Mouse (Mus musculus) limb, embryonic 14.5 days (tissue): ENCODE measurements at regions not wholly inside any gene's neighbourhood (a gene's known extent, or its start where the extent isn't known, plus 50 kb on each side); places are given as distances from the start of the nearest gene placed in this dataset.

Experiments used
- ATAC-seq: fragments of 200-750 bp; cut with Nextera tagmentation; 2 replicates; pipeline ENCODE4 v1.8.0; 2017; ENCODE audit warnings: low read depth, moderate number of reproducible peaks, moderate TSS enrichment; ENCODE audit not compliant: low FRiP score
- DNase-seq: peaks from one replicate; pipeline ENCODE4 v3.0.0-alpha.2; 2015; ENCODE audit warnings: low spot score
- H3K27ac ChIP-seq: fragments of 300-500 bp; sonication (generic); replicated peaks from 2 replicates; pipeline ENCODE4 v1.5.1; 2014; ENCODE audit warnings: low read depth, mild to moderate bottlenecking, low read length, moderate library complexity, mixed read lengths
- H3K27me3 ChIP-seq: fragments of 300-500 bp; sonication (generic); 2 replicates; pipeline ENCODE4 v1.6.1; 2014; ENCODE audit warnings: low read length, mixed read lengths; ENCODE audit not compliant: control insufficient read depth, insufficient read depth
- H3K36me3 ChIP-seq: fragments of 300-500 bp; sonication (generic); 2 replicates; pipeline ENCODE4 v1.6.1; 2014; ENCODE audit warnings: mild to moderate bottlenecking, low read length, moderate library complexity, mixed read lengths; ENCODE audit not compliant: control insufficient read depth, insufficient read depth
- H3K4me1 ChIP-seq: fragments of 300-500 bp; sonication (generic); 2 replicates; pipeline ENCODE4 v1.6.1; 2014; ENCODE audit warnings: antibody characterized with exemption, low read length, mixed read lengths; ENCODE audit not compliant: control insufficient read depth, insufficient read depth
- H3K4me2 ChIP-seq: fragments of 300-500 bp; sonication (generic); replicated peaks from 2 replicates; pipeline ENCODE4 v1.6.1; 2014; ENCODE audit warnings: low read depth, mild to moderate bottlenecking, low read length, moderate library complexity; ENCODE audit not compliant: severe bottlenecking
- H3K4me3 ChIP-seq: fragments of 300-500 bp; sonication (generic); replicated peaks from 2 replicates; pipeline ENCODE4 v1.5.1; 2014; ENCODE audit warnings: low read length
- H3K9ac ChIP-seq: fragments of 300-500 bp; sonication (generic); 2 replicates; pipeline ENCODE4 v1.6.1; 2014; ENCODE audit warnings: mild to moderate bottlenecking, low read depth, low read length, moderate library complexity; ENCODE audit not compliant: severe bottlenecking
- H3K9me3 ChIP-seq: fragments of 300-500 bp; sonication (generic); 2 replicates; pipeline ENCODE4 v1.6.1; 2016; ENCODE audit warnings: low read length; ENCODE audit not compliant: control insufficient read depth
- POLR2A ChIP-seq: fragments of 200-500 bp; IDR thresholded peaks from 2 replicates; pipeline ENCODE4 v1.8.0; 2012; ENCODE audit warnings: inconsistent platforms, mild to moderate bottlenecking, moderate library complexity, borderline replicate concordance; ENCODE audit not compliant: insufficient read depth, insufficient read length; ENCODE audit errors: extremely low read depth
- WGBS: fragments of 180-500 bp; shearing (Covaris S2); extraction: QIAGEN DNeasy Blood & Tissue Kit; methylation state at CpG from one replicate; pipeline ENCODE4 v1.1.7; 2014; 5-methylcytosine and 5-hydroxymethylcytosine counted together

DNA sequence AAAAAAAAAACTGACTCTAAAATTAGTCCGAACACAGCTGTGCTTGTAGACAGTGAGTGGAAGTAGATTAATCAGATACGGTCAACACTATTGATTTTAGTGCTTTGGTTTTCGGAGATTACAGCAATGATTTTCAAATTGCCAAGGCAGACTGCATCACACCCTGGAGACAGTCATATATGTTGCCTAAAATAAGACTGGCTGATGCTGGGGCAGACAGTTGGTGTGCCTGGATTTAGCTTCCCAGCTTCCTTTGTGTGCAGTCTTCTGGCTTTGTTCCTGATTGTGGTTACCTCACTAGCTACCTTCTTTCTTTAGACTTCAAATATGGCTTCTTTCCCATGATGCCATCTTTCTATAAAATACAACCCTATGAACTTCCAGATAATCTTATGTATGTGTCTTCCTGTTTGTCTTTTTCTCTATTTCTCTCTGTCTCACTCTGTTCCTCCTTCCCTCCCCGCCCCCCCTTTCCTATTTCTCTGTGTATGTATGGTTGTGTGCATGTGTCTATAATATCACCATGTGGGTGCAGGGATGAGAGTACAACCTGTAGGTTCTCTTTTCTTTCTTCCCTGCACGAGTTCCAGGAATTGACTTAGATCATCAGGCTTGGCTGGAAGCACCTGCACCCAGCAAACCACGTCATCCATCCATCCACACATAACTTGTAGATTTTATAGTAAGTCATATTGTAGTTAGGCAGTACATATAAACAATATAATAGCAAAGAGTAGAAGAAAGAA is 199.7 kb upstream of the Gm9008 start:
- Histone ChIP-seq H3K27me3 (no peaks in the 10 kb centered on the region), H3K27ac (no peak overlapping the region), H3K9ac (no peak overlapping the region), H3K4me1 (no peaks in the 10 kb centered on the region), H3K4me2 (no peak overlapping the region), H3K36me3 (no peaks in the 10 kb centered on the region), H3K4me3 (no peak overlapping the region), H3K9me3 (no peaks in the 10 kb centered on the region)
- no peak for ATAC-seq
- 83% methylated on average over 6 of the region's 6 CpGs for WGBS
- no peak for DNase-seq
- no peak for TF ChIP-seq POLR2A

- H3K36me3 ChIP-seq: no peaks in the 10 kb centered on the region
- ATAC-seq (no peak), DNase-seq (peak; percentile 12)
- no peaks in the 10 kb centered on the region for H3K9me3 ChIP-seq
- 22% methylated on average over 2 of the region's 2 CpGs for WGBS
- H3K4me3 ChIP-seq: no peak overlapping the region
- no peak for TF ChIP-seq POLR2A
- no peaks in the 10 kb centered on the region for H3K27me3 ChIP-seq
- no peak overlapping the region for H3K27ac ChIP-seq
- H3K9ac ChIP-seq: no peak overlapping the region
- peaks cover 9% of the 10 kb centered on the region; the same call in 1 of the 2 replicates for H3K4me1 ChIP-seq
- H3K4me2 ChIP-seq: no peak overlapping the region
These were observed 191.2 kb upstream of the Gm9008 start for GRCm38 (mm10) chr6:76688831-76689230.

DNA sequence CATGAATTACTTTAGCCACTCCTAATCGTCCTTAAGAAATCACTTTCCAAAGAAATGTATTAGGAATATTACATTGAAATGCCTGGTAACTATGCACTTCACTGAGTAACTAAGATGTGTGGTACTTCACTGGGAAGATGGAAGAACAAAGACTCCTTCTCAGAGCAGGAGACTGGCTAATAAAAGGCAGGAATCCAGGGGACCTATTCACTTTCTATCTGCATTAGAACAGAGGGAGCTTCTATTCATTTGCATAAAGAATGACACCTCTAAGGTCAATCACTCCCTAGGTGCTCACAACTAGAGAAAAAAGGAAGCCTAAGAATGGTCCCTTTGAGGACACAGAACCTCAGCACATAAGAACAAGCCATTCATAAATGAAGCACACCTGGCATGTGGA is 142.0 kb upstream of the Gm9008 start:
- Histone ChIP-seq H3K4me1 (no peaks in the 10 kb centered on the region), H3K9ac (no peak overlapping the region), H3K27me3 (no peaks in the 10 kb centered on the region), H3K36me3 (no peaks in the 10 kb centered on the region), H3K4me2 (no peak overlapping the region), H3K9me3 (no peaks in the 10 kb centered on the region), H3K27ac (no peak overlapping the region), H3K4me3 (no peak overlapping the region)
- DNase-seq: no peak
- ATAC-seq: no peak
- TF ChIP-seq POLR2A: no peak
- WGBS: 59% methylated on average over 1 of the region's 1 CpGs

DNA sequence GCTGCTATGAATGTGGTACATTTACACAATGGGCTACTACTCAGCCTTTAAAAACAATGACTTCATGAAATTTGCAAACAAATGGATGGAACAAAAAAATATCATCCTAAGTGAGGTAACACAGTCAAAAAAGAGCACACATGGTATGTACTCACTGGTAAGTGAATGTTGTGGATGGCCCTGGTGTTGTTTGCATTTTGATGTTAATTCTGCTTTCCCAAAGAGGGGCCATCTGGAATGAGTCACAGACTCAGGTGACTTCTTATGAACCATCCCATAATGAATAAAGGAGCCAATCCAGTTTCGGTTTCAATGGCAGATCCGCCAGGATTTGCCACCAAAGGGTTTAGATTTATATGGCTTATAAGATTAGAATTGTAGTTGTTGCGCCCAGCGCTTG is 130.8 kb upstream of the Gm9008 start:
- Histone ChIP-seq H3K36me3 (no peaks in the 10 kb centered on the region), H3K27me3 (no peaks in the 10 kb centered on the region), H3K4me3 (no peak overlapping the region), H3K27ac (no peak overlapping the region), H3K4me2 (no peak overlapping the region), H3K9me3 (no peaks in the 10 kb centered on the region), H3K9ac (no peak overlapping the region), H3K4me1 (no peaks in the 10 kb centered on the region)
- WGBS: 85% methylated on average over 4 of the region's 4 CpGs
- DNase-seq (no peak), ATAC-seq (no peak)
- TF ChIP-seq POLR2A: no peak

- H3K27ac ChIP-seq: no peak overlapping the region
- no peaks in the 10 kb centered on the region for H3K27me3 ChIP-seq
- no peaks in the 10 kb centered on the region for H3K4me1 ChIP-seq
- H3K4me3 ChIP-seq: no peak overlapping the region
- WGBS: 89% methylated on average over 2 of the region's 2 CpGs
- ATAC-seq (no peak), DNase-seq (no peak)
- no peaks in the 10 kb centered on the region for H3K9me3 ChIP-seq
- no peak for TF ChIP-seq POLR2A
- H3K36me3 ChIP-seq: no peaks in the 10 kb centered on the region
- H3K4me2 ChIP-seq: no peak overlapping the region
- H3K9ac ChIP-seq: no peak overlapping the region
These were observed 123.9 kb upstream of the Gm9008 start for GRCm38 (mm10) chr6:76621499-76621898.
